Mouse (Mus musculus) CD4-positive, CD25-positive, alpha-beta regulatory T cell, adult 2 months (primary cell): ENCODE data around the gene Bmt2.
A peak's percentile ranks its signal among the peaks of the same experiment; 100 is the strongest.

Experiments used
- DNase-seq: peaks from one replicate; pipeline ENCODE4 v3.0.0-alpha.2; 2012; ENCODE audit warnings: low read depth, low spot score

The Bmt2 gene

DNA sequence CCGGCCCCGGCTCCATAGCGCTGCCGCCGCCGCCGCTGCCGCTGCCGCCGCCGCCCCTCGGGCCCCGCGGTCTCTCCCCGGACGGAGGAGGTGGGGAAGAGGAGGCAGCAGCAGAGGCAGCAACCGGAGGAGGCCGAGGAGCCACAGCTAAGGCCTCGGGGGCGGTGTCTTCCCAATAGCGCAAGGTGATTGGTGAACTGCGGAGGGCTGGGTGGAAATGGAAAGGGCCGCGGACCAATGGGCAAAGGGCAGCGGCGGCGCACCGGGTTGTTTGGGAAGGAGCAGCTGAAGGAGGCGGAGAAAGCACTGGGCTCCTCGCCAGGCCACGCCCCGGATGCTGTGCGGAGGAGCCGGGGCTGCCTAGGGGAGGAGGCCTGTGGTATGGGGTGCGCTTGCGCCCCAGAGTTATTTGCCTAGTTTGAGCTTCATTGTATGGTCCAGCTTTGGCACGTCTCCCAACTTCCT is at the start of gene Bmt2:
Bmt2 (minus strand) TSS at position 149 of the 465 bp plus-strand sequence.
- DNase-seq = peak; percentile 100

DNA sequence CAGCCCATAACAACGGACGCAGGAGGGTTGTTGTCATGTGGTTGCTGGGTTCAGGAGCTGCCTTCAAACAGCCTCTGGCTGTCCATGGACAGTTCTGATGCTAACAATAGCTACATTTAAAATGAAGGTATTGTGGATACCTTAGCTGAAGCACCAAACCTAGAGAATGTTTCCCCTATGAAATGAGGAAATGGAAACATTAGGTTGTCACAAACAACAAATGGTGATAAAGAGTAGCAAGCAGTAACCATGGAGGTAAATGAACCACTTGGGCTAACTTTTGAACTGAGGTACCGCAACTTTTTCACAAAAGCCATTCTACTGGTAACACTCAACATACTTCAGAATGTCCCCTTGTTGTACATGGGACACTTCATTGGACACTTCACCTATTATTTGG is 44.4 kb upstream of the Bmt2 start:
- DNase-seq = no peak

DNA sequence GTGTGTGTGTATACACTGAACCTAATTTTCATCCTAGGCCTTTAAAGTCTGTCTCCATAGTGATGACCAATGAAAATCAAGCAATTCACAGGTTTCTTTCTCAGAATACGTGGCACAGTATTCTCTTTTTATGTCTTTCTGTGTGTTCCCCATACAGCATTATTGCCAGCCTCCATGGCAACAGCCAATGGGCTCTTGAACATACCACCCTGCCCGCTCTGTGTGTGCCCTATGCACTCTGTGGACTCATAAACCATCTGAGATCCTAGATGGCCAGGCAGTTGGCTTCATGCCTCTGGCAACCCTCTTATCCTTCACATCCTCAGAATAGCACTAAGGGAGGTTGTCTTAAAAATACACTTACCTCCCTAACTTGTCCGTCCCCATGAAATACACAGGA is 37.1 kb upstream of the Bmt2 start:
- DNase-seq = no peak

DNA sequence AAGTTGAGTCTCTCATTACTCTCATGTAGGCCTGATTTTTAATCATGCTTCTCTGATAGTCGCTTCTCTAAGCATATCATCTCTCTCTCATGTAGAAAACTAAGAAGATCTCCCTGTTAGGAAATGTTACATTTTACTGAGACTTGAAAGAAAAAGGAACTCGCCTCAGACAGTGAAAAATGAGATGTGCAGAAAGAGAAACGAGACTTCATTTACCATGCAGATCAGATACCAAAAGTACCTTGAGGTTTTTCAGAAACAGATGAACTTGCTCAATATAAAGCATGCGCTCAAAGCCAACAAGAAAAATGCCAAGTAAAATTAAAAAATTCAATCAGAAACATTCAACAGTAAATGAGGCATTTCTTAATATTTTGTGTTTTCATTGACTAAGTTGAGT is 19.1 kb upstream of the Bmt2 start:
- no peak for DNase-seq

DNA sequence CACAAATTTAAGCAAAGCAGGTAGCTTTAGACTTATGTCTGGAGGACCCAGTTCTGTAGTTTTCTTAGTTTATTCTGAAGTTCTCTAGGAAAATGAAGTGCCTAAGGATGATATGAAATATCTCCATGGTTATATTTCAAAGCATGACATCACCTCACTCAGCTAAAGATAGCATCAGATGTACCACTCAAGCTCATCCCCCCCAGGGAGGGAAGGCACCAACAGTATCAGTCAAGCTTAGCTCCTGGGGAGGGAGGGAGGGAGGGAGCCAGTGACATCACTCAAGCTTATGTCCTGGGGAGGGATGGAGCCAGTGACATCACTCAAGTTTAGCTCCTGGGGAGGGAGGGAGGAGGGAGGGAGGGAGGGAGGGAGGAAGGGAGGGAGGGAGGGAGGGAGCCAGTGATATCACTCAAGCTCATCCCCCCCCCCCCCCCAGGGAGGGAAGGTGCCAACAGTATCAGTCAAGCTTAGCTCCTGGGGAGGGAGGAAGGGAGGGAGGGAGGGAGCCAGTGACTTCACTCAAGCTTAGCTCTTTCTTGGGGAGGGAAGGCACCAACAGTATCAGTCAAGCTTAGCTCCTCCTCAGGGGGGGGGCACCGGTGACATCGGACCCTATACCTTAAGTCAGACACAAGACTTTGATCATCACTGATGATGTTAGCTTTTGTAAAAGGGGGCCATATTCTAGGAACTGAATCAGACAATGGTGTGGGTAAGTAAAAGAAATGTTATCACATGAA is 17.5 kb upstream of the Bmt2 start:
- no peak for DNase-seq

DNA sequence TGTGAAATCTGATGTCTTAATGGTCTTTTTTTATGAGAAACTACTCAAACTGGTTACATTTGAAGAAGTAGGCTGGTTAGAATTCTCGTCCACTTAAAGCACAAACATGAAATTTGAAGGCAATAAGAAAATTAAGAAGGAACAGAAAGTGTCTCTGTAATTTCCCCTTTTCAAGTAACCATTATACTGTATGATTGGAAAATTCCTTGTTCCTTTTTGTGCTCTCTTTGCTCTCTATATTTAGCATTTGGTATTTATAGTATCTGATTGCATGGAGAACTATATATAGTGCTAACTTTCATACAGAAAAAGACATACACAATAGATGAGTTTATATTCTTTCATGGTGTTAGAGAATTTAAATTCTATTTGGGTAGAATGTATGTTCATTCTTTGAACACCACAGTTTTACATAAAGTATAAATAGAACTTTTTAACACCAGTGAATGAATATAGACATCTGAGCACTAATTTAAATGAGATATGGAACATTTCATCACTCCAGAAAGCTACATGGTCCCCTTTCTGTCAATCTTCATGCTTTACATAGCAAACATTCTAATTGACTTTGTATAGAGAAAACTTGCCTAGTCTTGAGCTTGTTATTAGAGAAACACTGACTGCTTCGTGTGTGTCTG is 14.0 kb upstream of the Bmt2 start:
- no peak for DNase-seq

DNA sequence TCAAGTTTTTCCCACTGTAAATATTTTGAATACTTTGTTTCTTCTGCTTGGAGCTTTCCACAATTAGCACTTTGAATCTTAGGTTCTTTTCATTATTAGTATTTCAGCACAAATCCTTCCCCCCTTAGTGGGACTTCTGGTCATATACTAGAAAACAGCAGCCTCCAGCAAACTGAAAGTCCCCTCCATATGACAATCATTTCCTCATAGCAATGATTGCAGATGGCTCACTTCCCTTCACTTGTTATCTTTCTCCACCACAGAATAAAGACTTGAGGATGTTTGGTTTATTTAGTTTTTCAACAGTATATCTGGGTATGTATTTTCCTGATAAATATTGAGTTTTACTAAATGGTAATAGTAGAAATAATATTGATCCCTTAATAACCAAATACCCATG is 12.6 kb upstream of the Bmt2 start:
- DNase-seq = no peak

DNA sequence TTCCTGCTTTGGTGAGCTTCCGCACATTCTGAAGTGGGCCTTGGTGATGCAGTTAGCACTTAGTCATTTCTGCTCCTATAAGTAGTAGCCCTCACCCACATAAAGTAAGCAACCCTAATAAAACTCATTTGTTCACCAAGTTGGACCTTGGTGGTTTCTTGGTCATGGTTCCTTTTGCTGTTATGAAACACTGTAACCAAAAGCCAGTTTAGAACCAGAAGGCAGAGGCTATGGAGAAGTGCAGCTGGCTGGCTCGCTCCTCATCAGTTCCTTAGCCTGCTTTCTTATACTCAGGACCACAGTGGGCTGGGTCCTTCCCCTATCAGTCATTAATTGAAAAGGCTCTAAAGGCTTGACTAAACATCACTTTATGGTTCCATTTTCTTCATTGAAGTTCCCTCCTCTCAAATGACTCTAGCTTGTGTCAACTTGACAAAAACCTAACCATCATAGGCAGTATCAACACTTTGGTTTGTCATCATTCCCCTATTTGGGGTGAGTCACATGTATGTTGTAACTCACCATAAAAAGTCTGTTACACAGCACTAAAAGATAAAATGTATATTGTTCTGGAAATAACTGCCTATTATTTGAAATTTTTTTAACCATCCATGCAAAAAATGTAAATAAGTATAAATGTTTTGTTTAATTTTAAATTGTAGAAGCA is 6.3 kb upstream of the Bmt2 start:
- no peak for DNase-seq

DNA sequence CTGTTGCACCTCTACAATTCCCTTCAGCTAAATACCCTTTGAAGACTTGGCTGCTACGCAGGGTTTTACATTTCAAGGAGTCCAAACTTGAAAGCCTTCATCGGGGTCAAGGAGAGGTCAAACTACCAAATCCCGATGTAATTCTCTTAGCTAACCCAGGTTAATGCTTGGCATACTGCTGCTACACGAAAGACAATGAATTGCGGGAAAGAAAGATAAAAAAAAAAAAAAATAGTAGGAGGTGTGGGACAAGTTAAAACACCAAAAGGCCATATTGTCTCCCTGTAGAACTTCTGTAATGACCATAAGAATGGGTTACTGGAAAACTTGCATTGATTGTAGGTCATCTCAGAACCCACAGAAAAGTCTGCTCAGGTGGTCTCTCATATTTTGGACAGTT is 583 bp upstream of the Bmt2 start:
- DNase-seq = no peak

DNA sequence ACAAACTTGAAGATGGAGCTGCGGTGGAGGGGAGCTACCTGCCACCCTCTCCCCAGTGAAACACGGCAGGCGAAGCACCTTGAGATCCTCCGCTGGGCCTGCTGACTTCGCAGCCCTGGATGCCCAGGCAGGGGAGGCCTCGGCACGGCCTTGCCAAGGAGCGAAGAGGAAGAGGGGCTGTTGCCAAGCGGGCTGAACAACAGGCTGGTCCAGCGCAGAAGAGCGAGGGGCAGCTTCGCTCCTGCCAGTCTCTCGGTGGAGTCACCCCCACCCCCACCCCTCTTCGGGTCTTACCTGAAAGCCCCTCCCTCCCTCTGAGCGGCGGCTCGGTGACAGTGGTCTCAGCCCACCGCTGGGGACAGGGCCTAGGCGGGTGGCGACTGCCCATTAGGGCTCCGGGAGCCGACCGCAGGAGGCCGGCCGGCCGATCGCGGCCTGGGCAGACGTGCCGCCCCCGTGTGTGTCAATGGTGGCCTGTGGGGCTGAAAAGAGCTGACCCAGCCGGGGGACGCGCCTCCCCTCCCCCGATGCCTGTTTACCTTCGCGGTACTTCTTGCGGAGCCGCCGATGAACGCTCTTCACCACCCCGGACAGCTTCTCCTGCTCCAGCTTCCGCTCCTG is 515 bp downstream of the Bmt2 start:
- peak; percentile 56 for DNase-seq

DNA sequence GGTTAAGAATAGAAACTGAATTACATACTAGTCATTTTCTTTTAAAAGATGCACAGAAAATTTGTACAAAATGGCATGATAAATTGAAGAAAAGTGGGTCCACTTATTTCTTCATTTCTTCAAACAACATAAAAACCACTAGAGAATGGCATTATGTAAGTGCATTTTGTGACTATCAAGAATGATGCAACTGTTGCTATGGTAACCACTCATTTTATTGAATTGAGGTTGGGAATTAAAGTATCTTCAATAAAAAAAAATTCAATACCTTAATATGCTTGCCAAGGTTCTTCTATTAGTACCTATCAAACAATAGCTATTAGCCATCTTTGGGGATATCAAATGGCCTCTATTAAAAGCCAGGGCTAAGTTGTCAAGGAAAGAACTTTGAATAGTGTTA is 1.6 kb downstream of the Bmt2 start:
- peak; percentile 15 for DNase-seq

DNA sequence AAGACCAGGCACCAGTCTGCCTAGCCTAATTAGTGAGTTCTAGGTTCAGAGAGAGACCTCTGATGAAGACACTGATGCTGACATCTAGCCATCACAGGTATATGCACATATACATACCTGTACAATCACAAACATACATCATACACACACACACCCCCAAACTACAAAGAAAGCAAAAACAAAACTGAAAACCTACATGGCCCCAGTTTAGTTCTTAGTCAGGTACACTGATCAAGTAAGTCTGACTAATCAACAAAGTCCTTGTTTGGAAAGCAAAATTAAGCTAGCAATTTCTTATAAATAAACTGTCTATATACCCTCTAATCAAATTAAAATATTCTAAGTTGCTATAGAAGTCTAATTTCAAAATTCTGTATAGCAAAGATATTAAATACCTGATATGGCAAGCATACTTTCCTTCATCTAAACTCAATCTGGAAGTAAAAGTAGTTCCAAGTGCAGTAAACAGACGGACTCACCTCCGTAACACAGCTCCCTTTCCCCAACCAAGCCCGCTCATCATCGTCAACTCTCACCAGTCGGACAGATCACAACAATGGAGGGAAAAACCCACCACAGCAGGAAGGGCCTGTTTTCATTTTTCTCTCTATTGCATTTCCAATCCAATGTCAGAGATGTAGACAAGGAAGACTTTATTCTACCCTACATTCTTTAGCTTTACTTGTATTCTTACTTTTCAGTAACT is 3.0 kb downstream of the Bmt2 start:
- peak; percentile 22 for DNase-seq

DNA sequence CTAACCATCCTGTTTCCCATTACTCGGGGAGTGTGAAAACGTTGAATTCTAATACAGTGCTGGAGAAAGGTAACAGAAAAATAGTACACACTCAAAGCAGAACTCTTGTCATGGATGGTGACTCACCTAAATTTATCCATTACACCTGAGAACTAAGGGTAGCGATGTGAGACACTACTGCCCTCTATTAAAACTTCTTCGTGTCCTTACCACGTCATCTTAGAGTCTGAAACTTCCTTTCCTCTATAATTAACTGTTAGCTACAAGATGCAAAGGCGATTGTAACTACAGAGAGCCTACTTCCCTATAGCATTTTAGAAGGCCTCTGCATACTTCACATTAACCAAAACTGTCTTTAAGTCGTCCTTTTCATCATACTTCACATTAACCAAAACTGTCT is 12.1 kb downstream of the Bmt2 start:
- DNase-seq = no peak

DNA sequence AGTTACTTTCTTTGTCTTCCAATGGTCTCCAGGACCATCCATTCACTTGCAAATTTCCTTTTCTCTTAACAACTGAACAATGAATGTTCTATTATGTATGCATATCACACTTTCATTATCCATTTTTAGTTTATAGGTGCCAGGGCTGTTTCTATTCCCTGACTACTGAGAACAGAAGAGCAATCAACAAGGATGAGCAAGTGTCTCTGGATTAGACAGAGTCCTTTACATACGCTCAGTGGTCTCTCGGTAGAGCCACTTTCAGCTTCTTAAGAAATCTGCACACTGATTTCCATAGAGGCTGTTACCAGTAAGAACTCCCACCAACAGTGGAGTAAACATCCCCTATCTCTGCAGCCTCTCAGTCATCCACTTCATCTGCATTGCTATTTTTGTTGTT is 19.8 kb downstream of the Bmt2 start:
- no peak for DNase-seq

DNA sequence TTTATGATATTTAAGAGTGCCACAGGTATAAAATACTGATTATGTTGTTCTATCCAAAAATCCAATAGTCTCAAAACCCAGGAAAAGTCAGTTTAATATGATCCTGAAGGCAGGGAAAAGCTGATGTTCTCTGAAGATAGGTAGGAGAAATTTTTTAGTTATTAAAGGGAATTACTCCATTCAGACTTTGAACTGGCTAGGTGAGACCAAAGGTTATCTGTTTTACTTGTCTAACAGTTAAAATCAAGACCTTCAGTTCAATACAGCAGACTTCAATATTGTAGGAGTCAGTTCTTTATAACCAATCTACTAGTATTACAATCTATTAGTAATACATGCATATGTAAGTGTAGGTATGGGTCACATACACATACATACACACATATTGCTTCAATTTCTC is 23.7 kb downstream of the Bmt2 start:
- DNase-seq = no peak

DNA sequence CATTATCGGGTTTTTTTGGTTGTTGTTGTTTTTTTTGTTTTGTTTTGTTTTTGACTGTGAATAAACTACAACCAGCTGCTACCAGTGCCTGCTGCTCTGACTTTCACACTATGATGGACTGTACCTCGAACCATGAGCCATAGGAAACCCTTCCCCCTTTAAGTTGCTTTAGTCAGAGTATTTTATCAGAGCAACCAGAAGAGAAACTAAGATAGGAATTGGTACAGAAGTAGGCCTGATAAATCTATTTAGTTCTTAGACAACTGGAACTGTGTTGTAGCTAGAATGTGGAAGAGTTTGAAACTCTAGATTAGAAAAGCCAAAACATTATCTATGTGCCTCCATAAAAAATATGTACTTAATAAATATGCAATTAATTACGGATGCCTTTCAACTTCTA is 25.5 kb downstream of the Bmt2 start:
- no peak for DNase-seq

DNA sequence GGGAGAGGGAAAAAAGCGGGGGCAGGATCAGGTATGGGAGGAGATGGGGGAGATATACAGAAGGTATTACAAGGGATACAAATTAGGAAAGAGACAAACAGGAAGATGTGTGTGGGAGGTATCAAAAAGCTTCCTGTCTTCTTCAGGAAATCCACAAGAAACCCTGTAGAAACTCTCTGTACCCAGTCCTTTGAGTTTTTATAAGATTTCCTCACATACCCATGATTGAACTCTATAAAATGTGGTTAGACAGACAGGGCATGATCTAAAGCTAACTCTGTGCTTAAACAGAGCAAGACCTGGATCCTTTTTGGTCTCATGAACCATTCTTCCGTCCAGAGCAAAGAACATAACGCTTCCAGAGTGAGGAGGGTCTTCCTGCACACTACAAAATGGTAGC is 26.9 kb downstream of the Bmt2 start:
- DNase-seq = peak; percentile 30

DNA sequence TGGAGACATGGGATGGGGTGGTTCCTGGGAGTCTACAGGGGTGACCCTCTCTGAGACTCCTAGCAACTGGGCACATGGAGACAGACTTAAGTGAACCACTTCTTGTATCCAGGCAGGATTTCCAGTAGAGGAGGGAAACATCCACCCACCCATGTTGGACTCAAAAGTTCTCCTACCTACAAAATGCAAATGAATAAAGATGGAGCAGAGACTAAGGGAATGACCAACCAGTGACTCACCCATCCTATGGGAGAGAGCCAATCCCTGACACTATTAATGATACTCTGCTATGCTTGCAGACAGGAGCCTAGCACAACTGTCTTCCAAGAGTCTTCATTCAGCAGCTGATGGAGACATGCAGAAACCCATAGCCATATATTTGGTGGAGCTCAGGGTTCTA is 29.5 kb downstream of the Bmt2 start:
- DNase-seq = no peak

DNA sequence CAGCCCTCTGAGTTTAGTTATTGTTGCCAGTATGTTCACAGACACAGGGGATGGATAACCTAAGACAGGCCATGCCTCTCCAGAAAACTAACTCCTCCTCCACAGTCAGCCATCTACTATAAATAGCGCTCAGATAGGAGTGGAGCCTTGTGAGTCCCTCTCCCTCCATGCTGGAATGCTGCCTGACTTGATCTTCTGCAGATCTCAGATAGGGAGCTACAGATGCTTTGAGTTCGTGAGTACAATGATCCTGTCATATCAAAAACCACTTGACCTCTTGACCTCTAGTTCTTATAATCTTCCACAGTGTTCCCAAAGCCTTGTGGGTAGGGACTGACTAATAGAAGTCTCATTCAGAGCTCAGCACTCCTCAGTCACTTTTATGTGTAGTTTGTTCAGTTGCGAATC is 41.2 kb downstream of the Bmt2 start:
- DNase-seq = no peak

DNA sequence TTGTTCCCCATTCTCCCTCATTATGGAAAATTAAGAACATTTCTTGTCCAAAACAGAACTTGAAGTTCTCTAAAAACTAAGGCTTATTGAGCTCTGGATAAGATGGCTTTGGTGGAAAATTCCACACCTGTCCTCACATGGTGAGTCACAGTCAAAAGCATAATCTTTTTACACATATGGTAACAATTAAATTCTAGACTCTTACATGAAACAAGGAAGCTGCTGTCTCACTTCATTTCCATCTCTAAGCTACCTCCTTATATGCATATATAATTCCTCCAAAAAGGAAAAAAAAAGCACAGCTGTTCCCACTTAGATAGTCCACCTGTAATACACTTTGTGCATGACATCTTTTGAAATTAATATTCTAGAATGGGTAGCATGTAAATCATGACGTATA is 45.2 kb downstream of the Bmt2 start:
- no peak for DNase-seq

DNA sequence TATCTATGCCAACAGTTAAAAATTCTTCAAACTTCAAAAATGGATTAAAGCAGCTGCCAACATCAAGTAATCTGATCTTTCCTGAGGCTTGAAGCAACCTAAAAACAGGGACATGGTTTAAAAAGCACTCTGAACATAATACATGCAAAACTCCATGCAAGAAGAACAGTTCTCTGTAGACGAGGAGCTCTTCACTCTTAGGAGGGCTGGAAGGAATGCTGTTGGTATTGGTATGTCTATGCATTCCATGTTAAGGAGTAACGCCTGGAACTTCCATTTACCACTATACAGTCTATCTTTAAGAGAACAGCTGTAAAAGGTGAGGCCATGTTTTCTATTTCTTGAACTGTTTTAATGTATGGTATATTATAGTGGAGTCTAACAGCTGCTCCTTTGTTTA is 47.2 kb downstream of the Bmt2 start:
- no peak for DNase-seq

DNA sequence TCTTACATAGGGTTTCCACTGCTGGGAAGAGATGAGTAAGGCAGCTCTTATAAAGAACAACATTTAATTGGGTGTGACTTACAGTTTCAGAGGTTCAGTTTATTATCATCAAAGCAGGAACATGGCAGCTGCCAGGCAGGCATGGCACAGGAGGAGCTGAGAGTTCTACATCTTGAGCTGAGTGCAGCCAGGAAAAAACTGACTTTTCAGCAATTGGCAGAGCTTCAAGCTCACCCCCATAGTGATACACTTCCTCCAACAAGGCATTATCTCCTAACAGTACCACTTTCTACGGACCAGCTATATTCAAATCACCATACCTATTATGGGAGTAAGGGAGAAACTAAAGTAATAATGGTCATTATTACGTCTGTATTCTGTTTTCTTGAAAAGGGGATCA is 58.1 kb downstream of the Bmt2 start:
- no peak for DNase-seq
